In the genomic region with DNA sequence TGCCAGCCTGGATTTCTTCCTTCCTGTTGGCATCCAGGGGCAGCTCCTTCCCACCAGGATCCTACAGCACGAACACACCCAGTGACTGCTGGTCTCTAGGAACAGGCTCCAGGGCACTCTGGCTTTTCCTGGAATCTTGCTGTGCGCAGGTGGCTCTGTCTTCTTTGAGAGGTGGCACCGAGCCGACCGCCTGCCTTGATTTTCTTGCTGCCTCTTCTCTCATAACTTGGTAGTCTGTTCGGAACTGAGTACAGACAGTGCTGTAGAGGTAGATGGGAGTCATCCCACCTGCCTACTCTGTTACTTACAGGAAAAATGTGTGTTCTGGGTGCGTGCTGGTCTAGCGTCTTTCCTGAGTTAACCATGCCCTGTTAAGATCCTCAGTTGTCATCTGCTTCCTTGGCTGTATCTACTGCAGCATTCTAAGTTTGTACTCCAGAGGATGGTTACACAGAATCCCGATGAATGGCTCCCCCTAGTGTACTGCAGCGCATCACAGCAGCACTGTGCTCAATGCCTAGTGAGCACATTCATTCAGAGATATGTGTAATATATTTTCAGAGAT, we compare ENCODE assay signal across 8 mouse cellular contexts. TPM values are rescaled to one million over a fixed set of nuclear protein-coding genes. Genes with fewer than 3 reads are reported as not detected.
A peak's percentile ranks its signal among the peaks of the same experiment; 100 is the strongest.
DNase-seq lines count a peak whose midpoint lies in the region; ATAC-seq lines count a peak whose summit lies in the region.

No protein-coding gene starts in this region.

- DNase-seq in adrenal gland, adult 18-20 months (ENCODE audit: low spot score in 2 of 2), result peak; percentile 51 to 58
- no peak for DNase-seq in adrenal gland, postnatal 4 days (ENCODE audit: low spot score in 2 of 2)
- peak; percentile 74 to 80 for DNase-seq in adrenal gland, postnatal 36 days
- peak; percentile 73 for DNase-seq in heart, postnatal 4 days
- peak; percentile 79 for DNase-seq in layer of hippocampus, adult 9-11 months
- peak; percentile 76 for DNase-seq in lung, postnatal 10 days
- DNase-seq in ovary, postnatal 14 days (ENCODE audit: low spot score), result peak; percentile 44

- ATAC-seq in erythroblast, adult 5-6 weeks (replicated peaks; ENCODE audit: low FRiP score, poor library complexity, severe bottlenecking), result peak; percentile 80

RNA-seq across cellular contexts. Expression of gene Dpy19l1, which starts 13.7 kb away (rescaled TPM):
- 10 to 100 TPM; 23.0 to 60.2 TPM for total RNA-seq in adrenal gland, adult 18-20 months (2021)
- 10 to 100 TPM; 55.6 to 59.6 TPM for total RNA-seq in adrenal gland, postnatal 4 days (2021)
- total RNA-seq in adrenal gland, postnatal 36 days (2021), result 10 to 100 TPM; 28.7 to 66.5 TPM
- total RNA-seq in erythroblast, adult 5-6 weeks (2015; ENCODE audit: low replicate concordance), result 17.1 and 21.1 TPM in 2 replicates
- total RNA-seq in erythroblast, adult 5-6 weeks (2017; ENCODE audit: low replicate concordance), result 17.6 and 21.0 TPM in 2 replicates
- total RNA-seq in heart, postnatal 4 days (2021), result 10 to 100 TPM; 19.3 to 20.0 TPM

Comparison
In these comparisons a context has a peak if more than half of its experiments do, and no peak if none do; other contexts are left out.
1. DNase-seq: peak in adrenal gland, adult 18-20 months (2 of 2), adrenal gland, postnatal 36 days (2 of 2), heart, postnatal 4 days (single experiment), layer of hippocampus, adult 9-11 months (single experiment), lung, postnatal 10 days (single experiment) and ovary, postnatal 14 days (single experiment); none in adrenal gland, postnatal 4 days (0 of 2).